26 mouse cellular contexts compared by ENCODE assay signal in the genomic region with DNA sequence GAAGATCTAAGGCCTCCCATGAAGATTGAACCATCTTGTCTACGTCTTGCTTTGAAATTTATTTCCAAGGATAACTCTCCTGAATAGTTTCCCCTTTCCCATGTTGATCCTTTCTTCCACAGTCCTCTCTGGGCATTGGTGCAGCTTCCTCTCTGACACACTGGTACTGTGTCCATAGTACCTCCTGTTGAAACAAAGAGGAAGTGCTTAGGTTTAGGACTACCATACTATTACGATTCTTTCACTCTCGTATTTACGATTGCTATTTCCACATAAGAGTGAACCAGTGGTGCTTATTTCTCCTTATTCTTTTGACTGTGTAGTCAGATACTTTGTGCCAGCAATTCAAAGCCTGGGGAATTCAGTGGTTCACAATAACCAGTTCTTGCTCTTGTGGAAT.
DNase-seq lines count a peak whose midpoint lies in the region; ATAC-seq and TF ChIP-seq lines count a peak whose summit lies in the region.
"Had no signal": no experiment of that assay in that cellular context is flagged by ENCODE, and none has a peak within 500 bp of the region (broad histone marks: within the 10 kb centered on the region; RNA-seq: fewer than 3 reads in every experiment).

No protein-coding gene starts in this region.

- H3K4me3 ChIP-seq in heart, embryonic 10.5 days: no peak overlapping the region
- H3K4me3 ChIP-seq in macrophage (ENCODE audit: inconsistent target): no peak overlapping the region
- no peak overlapping the region for H3K4me3 ChIP-seq in forebrain, postnatal 0 days (ENCODE audit: low read depth, low read length)
- H3K4me3 ChIP-seq in layer of hippocampus, adult 2 months: no peak overlapping the region
- H3K4me3 ChIP-seq: embryonic facial prominence, embryonic 10.5 days; embryonic facial prominence, embryonic 12.5 days; forebrain, embryonic 13.5 days; forebrain, embryonic 15.5 days had no signal

- H3K79me2 ChIP-seq in macrophage (ENCODE audit: inconsistent target): no peaks in the 10 kb centered on the region

- WGBS in heart, embryonic 10.5 days: 87% methylated on average over 4 of the region's 4 CpGs
- WGBS in macrophage (ENCODE audit: missing documents): 35% methylated on average over 4 of the region's 4 CpGs
- 90% methylated on average over 4 of the region's 4 CpGs for WGBS in forebrain, postnatal 0 days

- H3K4me1 ChIP-seq in heart, embryonic 10.5 days: peaks cover 6% of the 10 kb centered on the region; the same call in 1 of the 2 replicates
- no peaks in the 10 kb centered on the region for H3K4me1 ChIP-seq in forebrain, postnatal 0 days (ENCODE audit: insufficient read depth)
- H3K4me1 ChIP-seq: embryonic facial prominence, embryonic 10.5 days; embryonic facial prominence, embryonic 12.5 days; forebrain, embryonic 13.5 days; forebrain, embryonic 15.5 days had no signal

- no peaks in the 10 kb centered on the region for H3K36me3 ChIP-seq in heart, embryonic 10.5 days
- no peaks in the 10 kb centered on the region for H3K36me3 ChIP-seq in macrophage (ENCODE audit: inconsistent target)
- no peaks in the 10 kb centered on the region for H3K36me3 ChIP-seq in splenic B cell, adult 2 months (ENCODE audit: control insufficient read depth, insufficient read depth, low read length, poor library complexity, severe bottlenecking)
- no peaks in the 10 kb centered on the region for H3K36me3 ChIP-seq in forebrain, postnatal 0 days (ENCODE audit: insufficient read depth)
- H3K36me3 ChIP-seq: embryonic facial prominence, embryonic 10.5 days; embryonic facial prominence, embryonic 12.5 days; forebrain, embryonic 15.5 days; G1E had no signal

- H3K9me3 ChIP-seq in heart, embryonic 10.5 days: no peaks in the 10 kb centered on the region
- no peaks in the 10 kb centered on the region for H3K9me3 ChIP-seq in forebrain, postnatal 0 days (ENCODE audit: low read length)
- H3K9me3 ChIP-seq: embryonic facial prominence, embryonic 10.5 days; embryonic facial prominence, embryonic 12.5 days; forebrain, embryonic 13.5 days; forebrain, embryonic 15.5 days had no signal

- no peak overlapping the region for H3K9ac ChIP-seq in forebrain, postnatal 0 days
- H3K9ac ChIP-seq: embryonic facial prominence, embryonic 12.5 days; forebrain, embryonic 13.5 days; forebrain, embryonic 15.5 days had no signal

- peak; percentile 79 for ATAC-seq in megakaryocyte progenitor cell, adult 5-6 weeks (replicated peaks; ENCODE audit: poor library complexity)
- ATAC-seq in forebrain, postnatal 0 days: no peak
- ATAC-seq: activated CD4-positive, CD25-positive, alpha-beta regulatory T cell, adult 4 months; CD4-positive, CD25-positive, alpha-beta regulatory T cell, adult 4 months; forebrain, embryonic 13.5 days; forebrain, embryonic 15.5 days; Patski had no signal

- no peaks in the 10 kb centered on the region for H3K27me3 ChIP-seq in heart, embryonic 10.5 days (ENCODE audit: insufficient read depth, poor library complexity, severe bottlenecking)
- H3K27me3 ChIP-seq in splenic B cell, adult 2 months (ENCODE audit: control insufficient read depth, insufficient read depth, low read length, poor library complexity, severe bottlenecking): no peaks in the 10 kb centered on the region
- no peaks in the 10 kb centered on the region for H3K27me3 ChIP-seq in forebrain, postnatal 0 days (ENCODE audit: insufficient read depth, low read length)
- H3K27me3 ChIP-seq: CH12.LX; embryonic facial prominence, embryonic 12.5 days; forebrain, embryonic 13.5 days; forebrain, embryonic 15.5 days; Patski had no signal

- TF ChIP-seq CTCF in forebrain, postnatal 0 days (IDR thresholded peaks at IDR 0.05; ENCODE audit: low read depth): no peak
- TF ChIP-seq CTCF in layer of hippocampus, adult 2 months (conservative IDR thresholded peaks at IDR 0.05): no peak

- no peak overlapping the region for H3K4me2 ChIP-seq in forebrain, postnatal 0 days (ENCODE audit: low read depth)
- H3K4me2 ChIP-seq: embryonic facial prominence, embryonic 12.5 days; forebrain, embryonic 13.5 days; forebrain, embryonic 15.5 days had no signal

- no peak overlapping the region for H3K27ac ChIP-seq in heart, embryonic 10.5 days
- peak overlapping the region; percentile 94 for H3K27ac ChIP-seq in macrophage
- no peak overlapping the region for H3K27ac ChIP-seq in forebrain, postnatal 0 days (ENCODE audit: low read depth, low read length)
- no peak overlapping the region for H3K27ac ChIP-seq in layer of hippocampus, adult 2 months
- H3K27ac ChIP-seq: embryonic facial prominence, embryonic 10.5 days; embryonic facial prominence, embryonic 12.5 days; forebrain, embryonic 13.5 days; forebrain, embryonic 15.5 days had no signal

- peak; percentile 9 for DNase-seq in heart, adult 11 months
- DNase-seq in heart, embryonic 10.5 days (ENCODE audit: low spot score): no peak
- DNase-seq in splenic B cell, adult 2 months (ENCODE audit: low read depth, low spot score): peak; percentile 10
- no peak for DNase-seq in forebrain, postnatal 0 days
- no peak for DNase-seq in layer of hippocampus, adult 2 months (ENCODE audit: low spot score in 2 of 2)
- DNase-seq in left cerebral cortex, adult 18-20 months (ENCODE audit: low spot score in 2 of 2): no peak
- DNase-seq: adrenal gland, adult 8-10 months; adrenal gland, postnatal 25 days; B cell, adult 2 months; cerebellum, adult 11 months; cerebellum, adult 18-20 months; cerebellum, adult 8-10 months; cerebellum, adult 9-11 months; cerebellum, postnatal 14 days; cerebellum, postnatal 36 days had no signal

Comparison
In these comparisons a context has a peak if more than half of its experiments do, and no peak if none do; other contexts are left out.
1. DNase-seq: peak in heart, adult 11 months (single experiment) and splenic B cell, adult 2 months (single experiment); none in heart, embryonic 10.5 days (single experiment), forebrain, postnatal 0 days (single experiment), layer of hippocampus, adult 2 months (0 of 2) and left cerebral cortex, adult 18-20 months (0 of 2).